Mouse (Mus musculus) T-cell, adult 2 months (primary cell): ENCODE data around the gene Mthfd2.
A peak's percentile ranks its signal among the peaks of the same experiment; 100 is the strongest.
"Not testable (repeated sequence)": the region's sequence is repeated elsewhere in the genome, so short reads cannot be mapped to it uniquely, and the experiment has no call there.

ENCODE experiments used
- DNase-seq: peaks from one replicate; pipeline ENCODE4 v3.0.0; 2022; ENCODE audit warnings: low spot score

Mthfd2 gene

GRCm38 (mm10) chr6:83325525-83326393 lies at the start of gene Mthfd2, which contains the start of gene Mob1a:
TSS of gene Mthfd2 (minus strand) at chr6:83325908.
TSS of gene Mob1a (plus strand) at chr6:83326016.
- peak; percentile 94 for DNase-seq

- DNase-seq: no peak
Observed at GRCm38 (mm10) chr6:83373704-83374300, 48.1 kb upstream of the Mthfd2 start.

DNA sequence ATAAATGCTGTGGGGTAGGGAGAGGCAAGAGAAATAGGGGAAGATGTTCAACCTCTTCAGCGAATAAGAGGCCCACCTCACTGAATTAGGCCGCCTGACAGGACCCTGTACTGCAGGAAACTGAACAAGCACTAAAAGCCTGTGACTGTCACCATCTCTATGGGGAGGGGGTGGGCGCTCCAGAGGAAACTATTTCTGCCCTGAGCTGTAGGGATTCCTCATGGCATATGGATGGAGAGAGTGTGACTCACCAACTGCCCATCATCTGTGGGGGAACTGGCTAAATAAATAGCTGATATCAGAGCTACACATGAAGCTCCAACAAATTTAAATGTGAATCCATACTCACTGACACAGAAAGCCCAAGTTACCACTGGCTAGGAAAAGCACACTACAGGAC lies 45.6 kb upstream of the Mthfd2 start:
- no peak for DNase-seq

- DNase-seq: no peak
Observed at GRCm38 (mm10) chr6:83370316-83370965, 44.7 kb upstream of the Mthfd2 start.

DNA sequence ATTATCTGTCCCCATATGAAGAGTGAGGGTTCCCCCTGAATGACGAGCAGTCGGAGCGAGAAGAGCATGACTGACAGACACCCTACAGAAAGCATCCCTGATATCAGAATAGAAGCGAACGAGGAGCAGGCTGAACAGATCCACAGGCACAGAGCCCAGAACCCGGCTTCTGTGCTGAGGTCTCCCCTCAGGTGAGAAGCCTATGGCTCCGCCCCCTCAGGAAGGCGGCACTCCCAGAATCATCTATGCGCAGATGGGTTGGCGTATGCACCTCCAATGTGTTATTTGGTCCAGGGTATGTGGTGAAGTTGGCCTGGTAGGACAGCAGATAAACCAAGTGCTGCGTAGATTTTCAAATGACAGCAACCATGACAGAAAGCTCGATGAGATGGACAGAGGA lies 37.4 kb upstream of the Mthfd2 start:
- DNase-seq: no peak

DNA sequence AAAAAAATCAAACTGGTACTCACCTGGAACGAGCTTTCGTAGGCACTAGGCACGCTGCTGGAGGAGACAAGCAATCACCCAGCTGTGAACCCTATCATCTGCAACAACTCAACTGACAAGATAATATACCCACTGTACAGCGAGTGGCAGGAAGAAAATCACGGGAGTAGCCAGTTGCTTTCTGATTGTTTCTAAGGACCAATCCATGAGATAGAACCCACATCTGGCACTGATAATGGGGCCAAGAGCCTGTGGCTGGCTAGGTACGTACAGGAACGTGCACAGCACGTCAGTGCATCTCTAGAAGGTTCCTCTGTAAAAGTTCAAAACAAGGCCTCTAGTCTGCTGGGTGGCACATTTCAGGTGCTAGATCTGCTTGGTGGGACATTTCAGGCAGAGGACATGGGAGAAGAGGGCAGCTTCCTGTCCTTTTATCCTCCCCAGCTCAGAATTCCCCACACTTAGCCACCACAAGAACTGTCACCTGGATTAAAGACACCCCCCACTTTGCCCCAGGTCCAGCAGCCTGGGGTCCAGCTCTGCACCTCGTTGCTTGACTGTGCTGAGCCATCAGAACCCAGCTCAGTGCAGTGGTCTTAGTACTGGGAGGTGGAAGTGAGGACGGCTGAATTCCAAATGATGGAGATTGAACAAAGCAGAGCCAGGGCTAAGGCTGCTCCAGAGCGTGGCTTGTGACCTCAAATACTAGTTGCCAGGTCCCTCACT lies 36.0 kb upstream of the Mthfd2 start:
- no peak for DNase-seq

DNA sequence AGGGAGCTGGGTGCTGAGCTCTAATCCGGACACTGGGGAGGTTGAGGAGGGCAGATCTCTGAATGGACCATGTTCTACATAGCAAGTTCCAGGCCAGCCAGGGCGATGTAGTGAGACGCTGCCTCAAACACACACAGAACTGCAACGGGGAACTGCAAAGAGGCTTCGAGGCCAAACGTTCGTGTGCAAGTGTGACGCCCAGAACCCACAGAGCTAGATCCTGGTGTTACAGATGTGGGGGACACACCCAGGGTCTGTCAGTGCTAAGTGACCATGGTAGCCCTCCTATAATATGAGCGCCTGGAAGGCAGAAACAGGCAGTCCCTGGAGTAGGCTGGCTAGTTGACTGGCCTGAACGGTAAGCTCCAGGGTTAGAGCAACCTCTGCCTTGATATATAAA lies 31.7 kb upstream of the Mthfd2 start:
- DNase-seq: no peak

DNA sequence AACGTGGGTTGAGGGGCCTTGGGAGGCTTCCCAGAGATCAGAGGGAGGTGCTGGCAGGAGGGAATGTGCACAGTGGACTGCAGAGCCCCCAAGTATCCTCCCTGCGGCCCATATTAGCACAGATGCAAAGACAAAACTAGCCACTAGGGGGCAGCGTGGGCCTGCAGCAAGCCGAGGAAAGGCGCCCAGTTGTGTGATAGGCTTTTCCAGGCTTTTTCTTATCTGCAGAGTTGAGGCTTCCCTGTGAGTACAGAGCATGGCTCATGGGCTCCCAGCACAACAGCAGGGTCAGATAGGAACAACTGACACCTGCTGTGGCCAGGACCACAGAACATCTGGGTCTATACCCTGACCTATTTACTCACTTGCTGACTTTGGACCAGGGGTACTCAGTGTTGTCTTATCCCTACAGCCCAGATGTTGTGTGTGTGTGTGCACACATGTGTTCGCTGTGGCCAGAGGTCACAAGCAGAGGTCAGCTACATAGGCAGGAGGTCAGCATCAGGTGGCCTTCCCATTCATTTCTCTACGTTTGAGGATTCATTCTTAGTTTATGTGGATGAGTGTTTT lies 30.9 kb upstream of the Mthfd2 start:
- peak; percentile 75 for DNase-seq

GRCm38 (mm10) chr6:83354856-83355781 lies 29.4 kb upstream of the Mthfd2 start:
- no peak for DNase-seq

GRCm38 (mm10) chr6:83352666-83353410 lies 27.1 kb upstream of the Mthfd2 start:
- DNase-seq: no peak

GRCm38 (mm10) chr6:83351490-83352160 lies 25.9 kb upstream of the Mthfd2 start:
- no peak for DNase-seq

- DNase-seq: no peak
Observed at GRCm38 (mm10) chr6:83350851-83351405, 25.2 kb upstream of the Mthfd2 start.

DNA sequence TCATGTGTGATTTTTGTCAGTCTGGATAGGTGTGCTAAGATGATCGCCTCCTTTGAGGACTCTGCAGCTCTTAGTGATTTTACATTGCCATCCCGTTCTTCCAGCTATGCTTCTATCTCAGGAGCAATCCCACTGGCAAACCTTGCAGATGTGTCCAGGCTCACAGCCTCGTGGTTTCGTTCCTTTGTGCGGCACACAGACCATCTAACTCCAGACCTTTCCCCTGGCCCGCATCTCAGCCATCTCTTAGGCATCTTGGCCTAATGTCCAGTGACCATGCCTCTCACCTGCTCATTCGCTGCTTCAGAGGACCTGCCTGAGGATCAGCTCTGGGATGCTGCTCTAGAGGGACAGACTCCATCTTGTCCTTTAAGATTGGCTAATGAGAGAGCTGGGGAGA lies 24.5 kb upstream of the Mthfd2 start:
- DNase-seq: no peak

DNA sequence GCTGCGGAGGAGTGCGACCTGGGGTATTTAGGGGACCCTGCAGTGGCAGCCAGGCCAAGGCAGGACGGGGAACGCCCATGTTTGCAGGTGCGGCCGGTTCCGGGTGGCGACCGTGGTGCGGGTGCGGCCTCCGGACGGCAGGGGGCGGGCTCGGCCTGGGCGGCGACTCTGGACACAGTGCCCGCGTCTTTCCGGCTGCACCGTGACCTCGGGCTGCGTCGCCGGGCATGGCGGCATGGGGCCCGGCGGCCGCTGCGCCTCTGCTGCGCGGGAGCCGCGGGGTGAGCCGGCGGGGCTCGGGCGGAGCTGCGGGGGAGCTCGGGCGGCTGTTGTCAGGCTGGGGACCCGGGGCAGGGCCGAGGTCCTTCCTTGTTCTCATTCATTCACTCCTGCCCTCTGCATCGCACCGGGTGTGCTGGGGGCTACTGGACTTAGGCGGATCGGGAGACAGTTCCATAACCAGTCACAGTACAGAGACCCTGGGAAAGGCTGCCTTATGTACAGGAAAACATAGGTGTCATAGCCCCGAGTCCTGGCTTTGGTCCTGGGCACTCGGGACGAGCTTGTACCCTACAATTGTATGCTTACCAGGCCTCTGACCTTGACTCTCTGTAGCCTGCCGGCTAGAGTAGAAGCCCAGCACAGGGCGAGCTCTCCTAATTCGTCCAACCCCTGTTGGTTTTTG lies 23.7 kb upstream of the Mthfd2 start:
- DNase-seq: peak; percentile 88

DNA sequence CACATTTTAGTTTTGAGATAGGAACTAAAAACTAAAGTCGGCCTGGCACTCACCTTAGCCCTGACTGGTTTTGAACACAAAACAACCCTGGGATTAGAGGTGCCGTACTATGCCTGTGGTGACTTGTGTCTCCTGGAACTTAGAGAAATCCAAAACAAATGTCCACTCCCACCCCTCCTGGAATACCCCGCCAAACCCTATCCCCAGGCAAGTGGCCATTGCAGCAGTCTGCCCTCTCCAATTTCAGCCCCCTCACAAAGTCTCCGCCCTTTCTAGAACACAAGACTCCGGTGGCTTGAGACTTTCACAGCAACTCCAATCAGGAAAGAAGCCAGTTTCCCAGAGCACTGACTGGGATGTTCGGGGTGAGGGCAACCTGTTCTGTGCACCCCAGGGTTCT lies 23.2 kb upstream of the Mthfd2 start, which contains the start of gene Bola3:
Gene Bola3 (plus strand): TSS at position 275 of the 400 bp plus-strand sequence.
- DNase-seq: no peak

DNA sequence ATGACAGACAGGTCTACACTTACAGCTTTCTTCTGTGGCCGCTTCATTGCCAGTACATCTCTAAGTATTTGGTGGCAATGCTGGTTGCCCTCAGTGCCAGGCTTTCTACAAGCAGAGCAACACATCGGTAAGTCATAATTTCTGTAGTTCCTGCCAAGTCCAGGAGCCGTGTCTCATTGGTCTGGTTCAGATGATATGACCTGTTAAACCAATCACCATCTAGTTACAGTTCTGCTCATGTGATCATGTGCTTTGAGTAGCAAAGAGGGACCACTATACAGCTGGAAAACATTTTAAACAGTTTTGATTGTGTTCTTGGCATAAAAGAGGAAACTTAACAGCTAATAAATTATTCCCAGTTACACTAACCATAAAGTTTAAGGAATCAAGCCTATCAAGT lies 22.2 kb upstream of the Mthfd2 start:
- DNase-seq: no peak

- not testable (repeated sequence) for DNase-seq
Observed at GRCm38 (mm10) chr6:83345285-83345684, 19.6 kb upstream of the Mthfd2 start.

DNA sequence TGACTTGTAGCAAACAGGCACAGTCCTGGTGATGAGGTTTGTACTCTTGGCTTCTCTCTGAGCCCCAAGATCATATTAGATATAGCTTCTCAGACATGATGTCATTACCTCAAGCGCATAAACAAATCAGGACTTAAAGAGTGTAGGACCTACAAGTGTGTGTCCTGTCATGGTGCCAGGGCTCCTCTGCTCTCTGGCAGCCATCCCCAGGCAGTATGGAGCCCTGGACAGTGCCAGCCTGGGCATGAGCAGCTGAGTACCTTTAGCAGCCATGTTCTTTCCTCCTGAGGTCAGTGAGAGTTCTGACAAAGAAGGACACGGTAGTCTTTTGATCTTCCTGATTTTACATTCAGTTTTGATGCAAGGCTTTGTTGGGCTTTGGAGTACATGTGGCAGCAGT lies 17.2 kb upstream of the Mthfd2 start:
- no peak for DNase-seq

DNA sequence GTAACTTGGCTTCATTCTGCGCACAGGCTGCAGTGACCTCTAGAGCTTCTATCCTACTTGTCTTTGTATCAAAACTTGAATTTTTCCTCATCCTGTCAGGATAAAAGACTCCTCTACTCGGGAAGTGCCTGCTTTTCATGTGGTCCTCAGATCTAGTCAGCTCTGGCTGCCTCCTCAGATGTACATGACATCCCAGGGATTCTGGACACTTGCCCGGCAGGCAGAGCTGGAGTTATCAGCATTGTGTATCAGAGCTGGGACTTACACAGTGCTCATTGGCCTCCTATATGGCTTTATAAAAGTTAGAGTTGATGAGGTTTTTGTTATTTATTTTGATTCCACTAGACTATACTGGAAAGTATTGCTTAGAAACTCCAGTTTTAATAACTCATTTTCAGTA lies 15.7 kb upstream of the Mthfd2 start:
- DNase-seq: no peak
